Mouse (Mus musculus) thymus, adult 2 months (tissue): ENCODE measurements around the gene Nos3.

ENCODE experiments used
- CTCF ChIP-seq: fragments of 200-500 bp; IDR thresholded peaks from 2 replicates; pipeline ENCODE4 v1.5.1; 2012; ENCODE audit warnings: mild to moderate bottlenecking, control low read depth, low read length, moderate library complexity, borderline replicate concordance; ENCODE audit not compliant: control insufficient read depth, poor library complexity, insufficient read depth; ENCODE audit errors: extremely low read depth
- POLR2A ChIP-seq: fragments of 200-500 bp; IDR thresholded peaks from 2 replicates; pipeline ENCODE4 v1.6.1; 2012; ENCODE audit warnings: mild to moderate bottlenecking, low read length, control low read depth, moderate library complexity; ENCODE audit not compliant: control insufficient read depth, poor library complexity, insufficient read depth; ENCODE audit errors: extremely low read depth

DNA sequence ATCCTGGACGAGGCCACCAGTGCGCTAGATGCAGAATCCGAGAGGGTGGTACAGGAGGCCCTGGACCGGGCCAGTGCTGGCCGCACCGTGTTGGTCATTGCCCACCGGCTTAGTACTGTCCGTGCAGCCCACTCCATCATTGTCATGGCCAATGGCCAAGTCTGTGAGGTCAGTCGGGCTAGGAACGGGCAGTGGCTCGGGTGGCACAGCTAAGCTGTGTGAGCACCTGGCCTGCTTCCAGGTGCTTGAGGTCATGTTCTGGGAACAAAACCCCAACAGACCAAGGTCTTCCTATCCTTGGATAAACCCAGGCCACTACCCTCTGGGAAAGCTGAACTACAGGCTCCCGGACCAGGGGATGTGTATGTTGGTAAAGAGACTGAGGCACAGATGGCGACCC lies 44.0 kb downstream of the Nos3 start:
- TF ChIP-seq POLR2A (no peak), CTCF (no peak)
